Comparison of ENCODE assay signal across 11 mouse cellular contexts in genomic region chr7:79303183-79303761, GRCm38 (mm10). TPM values are rescaled to one million over a fixed set of nuclear protein-coding genes. Genes with fewer than 3 reads are reported as not detected.
DNase-seq lines count a peak whose midpoint lies in the region; ATAC-seq lines count a peak whose summit lies in the region.
"Had no signal": no experiment of that assay in that cellular context is flagged by ENCODE, and none has a peak within 500 bp of the region (broad histone marks: within the 10 kb centered on the region; RNA-seq: fewer than 3 reads in every experiment).

No protein-coding gene starts in this region.

- H3K9me3 ChIP-seq in hindbrain, embryonic 16.5 days (ENCODE audit: control insufficient read depth, low read length) = no peaks in the 10 kb centered on the region
- no peaks in the 10 kb centered on the region for H3K9me3 ChIP-seq in hindbrain, embryonic 10.5 days
- H3K9me3 ChIP-seq in midbrain, embryonic 13.5 days = no peaks in the 10 kb centered on the region
- no peaks in the 10 kb centered on the region for H3K9me3 ChIP-seq in midbrain, embryonic 11.5 days (ENCODE audit: control insufficient read depth, low read length)
- H3K9me3 ChIP-seq in stomach, embryonic 15.5 days = no peaks in the 10 kb centered on the region
- H3K9me3 ChIP-seq: heart, embryonic 12.5 days; liver, embryonic 13.5 days had no signal

- H3K4me2 ChIP-seq in hindbrain, embryonic 16.5 days (ENCODE audit: low read length) = no peak overlapping the region
- no peak overlapping the region for H3K4me2 ChIP-seq in midbrain, embryonic 13.5 days (replicated peaks)
- no peak overlapping the region for H3K4me2 ChIP-seq in midbrain, embryonic 11.5 days
- H3K4me2 ChIP-seq in stomach, embryonic 15.5 days = no peak overlapping the region
- H3K4me2 ChIP-seq: heart, embryonic 12.5 days; liver, embryonic 13.5 days had no signal

- ATAC-seq in hindbrain, embryonic 16.5 days = no peak
- no peak; the same call in 1 of the 2 replicates for ATAC-seq in midbrain, embryonic 13.5 days
- no peak for ATAC-seq in midbrain, embryonic 11.5 days (ENCODE audit: low FRiP score)
- ATAC-seq in stomach, embryonic 15.5 days (ENCODE audit: insufficient read depth, low FRiP score, low read depth) = peak; percentile 64; the same call in 1 of the 2 replicates
- ATAC-seq in megakaryocyte, adult 5-6 weeks (ENCODE audit: poor library complexity, severe bottlenecking) = no peak

- 0 out of 2 replicates have a peak overlapping the region, but pooled peaks have one; percentile 7 for H3K27ac ChIP-seq in hindbrain, embryonic 16.5 days (ENCODE audit: low read depth, low read length)
- H3K27ac ChIP-seq in hindbrain, embryonic 10.5 days = no peak overlapping the region
- 0 out of 2 replicates have a peak overlapping the region, but pooled peaks have one; percentile 1 for H3K27ac ChIP-seq in midbrain, embryonic 13.5 days
- H3K27ac ChIP-seq in midbrain, embryonic 11.5 days (ENCODE audit: low read depth, low read length) = no peak overlapping the region
- peak overlapping the region; percentile 74 for H3K27ac ChIP-seq in stomach, embryonic 15.5 days
- H3K27ac ChIP-seq: liver, embryonic 13.5 days had no signal

- no peaks in the 10 kb centered on the region for H3K27me3 ChIP-seq in hindbrain, embryonic 16.5 days (replicated peaks; ENCODE audit: control insufficient read depth, insufficient read depth, low read length)
- H3K27me3 ChIP-seq in hindbrain, embryonic 10.5 days (ENCODE audit: insufficient read depth, poor library complexity, severe bottlenecking) = no peaks in the 10 kb centered on the region
- H3K27me3 ChIP-seq in midbrain, embryonic 13.5 days = no peaks in the 10 kb centered on the region
- H3K27me3 ChIP-seq in midbrain, embryonic 11.5 days (ENCODE audit: control insufficient read depth, insufficient read depth, low read length) = no peaks in the 10 kb centered on the region
- H3K27me3 ChIP-seq in stomach, embryonic 15.5 days (replicated peaks) = no peaks in the 10 kb centered on the region
- H3K27me3 ChIP-seq: heart, embryonic 12.5 days; liver, embryonic 13.5 days had no signal

- H3K4me1 ChIP-seq in hindbrain, embryonic 16.5 days (ENCODE audit: control insufficient read depth, insufficient read depth, low read depth, low read length) = peaks cover 9% of the 10 kb centered on the region
- H3K4me1 ChIP-seq in hindbrain, embryonic 10.5 days (replicated peaks) = peaks cover 20% of the 10 kb centered on the region
- peaks cover 36% of the 10 kb centered on the region for H3K4me1 ChIP-seq in midbrain, embryonic 13.5 days (replicated peaks)
- H3K4me1 ChIP-seq in midbrain, embryonic 11.5 days (ENCODE audit: control insufficient read depth, insufficient read depth, low read length) = peaks cover 2% of the 10 kb centered on the region; the same call in 1 of the 2 replicates
- H3K4me1 ChIP-seq in stomach, embryonic 15.5 days = peaks cover 35% of the 10 kb centered on the region

- H3K4me3 ChIP-seq in hindbrain, embryonic 16.5 days (ENCODE audit: low read length) = no peak overlapping the region
- H3K4me3 ChIP-seq in hindbrain, embryonic 10.5 days = no peak overlapping the region
- no peak overlapping the region for H3K4me3 ChIP-seq in midbrain, embryonic 13.5 days (replicated peaks)
- no peak overlapping the region for H3K4me3 ChIP-seq in midbrain, embryonic 11.5 days (ENCODE audit: low read depth, low read length)
- no peak overlapping the region for H3K4me3 ChIP-seq in stomach, embryonic 15.5 days (replicated peaks)
- H3K4me3 ChIP-seq: heart, embryonic 12.5 days; liver, embryonic 13.5 days had no signal

- WGBS in hindbrain, embryonic 16.5 days = 60% methylated on average over 6 of the region's 6 CpGs
- 89% methylated on average over 6 of the region's 6 CpGs for WGBS in hindbrain, embryonic 10.5 days
- 65% methylated on average over 6 of the region's 6 CpGs for WGBS in midbrain, embryonic 13.5 days
- WGBS in midbrain, embryonic 11.5 days = 80% methylated on average over 6 of the region's 6 CpGs
- 64% methylated on average over 6 of the region's 6 CpGs for WGBS in stomach, embryonic 15.5 days

- no peak for DNase-seq in hindbrain, embryonic 10.5 days (ENCODE audit: low spot score)
- no peak for DNase-seq in midbrain, embryonic 11.5 days (ENCODE audit: low spot score, missing footprints)
- DNase-seq in cerebellum, postnatal 36 days = peak; percentile 40 to 50
- DNase-seq: kidney, postnatal 4 days; liver, embryonic 13.5 days; right cerebral cortex, postnatal 14 days had no signal

- 0 out of 2 replicates have a peak, but pooled peaks cover 2% of the 10 kb centered on the region for H3K36me3 ChIP-seq in hindbrain, embryonic 16.5 days (ENCODE audit: control insufficient read depth, insufficient read depth, low read length)
- peaks cover 46% of the 10 kb centered on the region for H3K36me3 ChIP-seq in hindbrain, embryonic 10.5 days
- peaks cover 11% of the 10 kb centered on the region for H3K36me3 ChIP-seq in midbrain, embryonic 13.5 days
- no peaks in the 10 kb centered on the region for H3K36me3 ChIP-seq in midbrain, embryonic 11.5 days (ENCODE audit: control insufficient read depth, insufficient read depth, low read length)
- 0 out of 2 replicates have a peak, but pooled peaks cover 2% of the 10 kb centered on the region for H3K36me3 ChIP-seq in stomach, embryonic 15.5 days
- H3K36me3 ChIP-seq: heart, embryonic 12.5 days had no signal

- no peak overlapping the region for H3K9ac ChIP-seq in hindbrain, embryonic 16.5 days (ENCODE audit: low read depth, low read length)
- H3K9ac ChIP-seq in midbrain, embryonic 13.5 days (replicated peaks) = no peak overlapping the region
- H3K9ac ChIP-seq in midbrain, embryonic 11.5 days (ENCODE audit: low read length) = no peak overlapping the region
- H3K9ac ChIP-seq in stomach, embryonic 15.5 days = no peak overlapping the region
- H3K9ac ChIP-seq: heart, embryonic 12.5 days; liver, embryonic 13.5 days had no signal

RNA-seq across cellular contexts. Expression of gene Abhd2, which starts 30.3 kb away (rescaled TPM):
- 16.3 and 21.4 TPM in 2 replicates for polyA plus RNA-seq in hindbrain, embryonic 16.5 days (2015; fragmentation: Nextera tagmentation; extraction: Ambion mirVana)
- polyA plus RNA-seq in hindbrain, embryonic 10.5 days (2016; fragmentation: Nextera tagmentation; extraction: Ambion mirVana) = 8.0 and 10.1 TPM in 2 replicates
- polyA plus RNA-seq in midbrain, embryonic 13.5 days (2015; fragmentation: Nextera tagmentation; extraction: Ambion mirVana) = 16.4 and 16.5 TPM in 2 replicates
- 11.6 and 11.7 TPM in 2 replicates for polyA plus RNA-seq in midbrain, embryonic 11.5 days (2014; fragmentation: Nextera tagmentation; extraction: Ambion mirVana)
- 12.0 and 13.2 TPM in 2 replicates for polyA plus RNA-seq in stomach, embryonic 15.5 days (2015; fragmentation: Nextera tagmentation; extraction: Ambion mirVana)
- 41.5 and 45.2 TPM in 2 replicates for total RNA-seq in megakaryocyte, adult 5-6 weeks (2015)
- 26.3 and 28.5 TPM in 2 replicates for total RNA-seq in megakaryocyte, adult 5-6 weeks (2017)

Comparison
In these comparisons a context has a peak if more than half of its experiments do, and no peak if none do; other contexts are left out.
1. H3K27ac ChIP-seq: peak in hindbrain, embryonic 16.5 days (single experiment), midbrain, embryonic 13.5 days (single experiment) and stomach, embryonic 15.5 days (single experiment); none in hindbrain, embryonic 10.5 days (single experiment) and midbrain, embryonic 11.5 days (single experiment).
2. DNase-seq: peak in cerebellum, postnatal 36 days (2 of 2); none in hindbrain, embryonic 10.5 days (single experiment) and midbrain, embryonic 11.5 days (single experiment).